ENCODE assay signal across 8 mouse cellular contexts in genomic region chr1:131181642-131182527, GRCm38 (mm10). TPM values are rescaled to one million over a fixed set of nuclear protein-coding genes. Genes with fewer than 3 reads are reported as not detected.
DNase-seq lines count a peak whose midpoint lies in the region; ATAC-seq and TF ChIP-seq lines count a peak whose summit lies in the region.

No protein-coding gene starts in this region.

- TF ChIP-seq POLR2A in ES-Bruce4 (IDR thresholded peaks at IDR 0.05; ENCODE audit: insufficient read depth, low read length): no peak

- H3K36me3 ChIP-seq in ES-Bruce4 (ENCODE audit: control insufficient read depth, insufficient read depth, low read length, poor library complexity, severe bottlenecking): peaks cover 6% of the 10 kb centered on the region; the same call in 1 of the 2 replicates
- peaks cover 4% of the 10 kb centered on the region; the same call in 1 of the 2 replicates for H3K36me3 ChIP-seq in lung, embryonic 15.5 days

- H3K4me2 ChIP-seq in lung, embryonic 15.5 days: no peak overlapping the region

- DNase-seq in brain, embryonic 18.5 days (ENCODE audit: low read depth, low spot score): peak; percentile 18
- DNase-seq in fat pad, adult 2 months (ENCODE audit: extremely low read depth, low read depth, low spot score): peak; percentile 80
- DNase-seq in heart, postnatal 25 days (ENCODE audit: low spot score): peak; percentile 53
- peak; percentile 62 to 88 for DNase-seq in layer of hippocampus, adult 18-20 months (ENCODE audit: low spot score in 2 of 2)
- peak; percentile 52 for DNase-seq in ovary, postnatal 10 days (ENCODE audit: low spot score)
- peak; percentile 86 for DNase-seq in thymus, postnatal 0 days (ENCODE audit: low spot score)

- intact Hi-C loops in heart, postnatal 25 days (cut with DNase I): loop anchor here (1.0 kb wide), 2 partner anchors 64 to 78 kb away; no protein-coding TSS in a partner anchor

- TF ChIP-seq CTCF in ES-Bruce4 (IDR thresholded peaks at IDR 0.05; ENCODE audit: low read depth, low read length): peak; percentile 83

- TF ChIP-seq EP300 in ES-Bruce4 (IDR thresholded peaks at IDR 0.05; ENCODE audit: insufficient read depth, low read depth, low read length): no peak

- no peaks in the 10 kb centered on the region for H3K9me3 ChIP-seq in ES-Bruce4 (replicated peaks; ENCODE audit: control insufficient read depth, insufficient read depth, low read length, poor library complexity, severe bottlenecking)
- H3K9me3 ChIP-seq in lung, embryonic 15.5 days: no peaks in the 10 kb centered on the region

- H3K27ac ChIP-seq in ES-Bruce4 (ENCODE audit: insufficient read depth, low read length): no peak overlapping the region
- no peak overlapping the region for H3K27ac ChIP-seq in lung, embryonic 15.5 days

- H3K27me3 ChIP-seq in ES-Bruce4 (ENCODE audit: control insufficient read depth, insufficient read depth, low read length, poor library complexity, severe bottlenecking): no peaks in the 10 kb centered on the region
- H3K27me3 ChIP-seq in lung, embryonic 15.5 days: no peaks in the 10 kb centered on the region

- 61% methylated on average over 9 of the region's 9 CpGs for WGBS in lung, embryonic 15.5 days

- H3K9ac ChIP-seq in ES-Bruce4 (ENCODE audit: low read depth, poor library complexity, severe bottlenecking): no peak overlapping the region
- H3K9ac ChIP-seq in lung, embryonic 15.5 days: no peak overlapping the region

- H3K4me3 ChIP-seq in ES-Bruce4 (ENCODE audit: low read depth, low read length): no peak overlapping the region
- H3K4me3 ChIP-seq in lung, embryonic 15.5 days: no peak overlapping the region

- ATAC-seq in lung, embryonic 15.5 days (ENCODE audit: borderline replicate concordance, extremely low read depth, low FRiP score, low TSS enrichment): peak; percentile 60; the same call in 1 of the 2 replicates

- peaks cover 3% of the 10 kb centered on the region for H3K4me1 ChIP-seq in ES-Bruce4 (ENCODE audit: control insufficient read depth, insufficient read depth, low read length)
- no peaks in the 10 kb centered on the region for H3K4me1 ChIP-seq in lung, embryonic 15.5 days

RNA-seq across cellular contexts. Expression of gene Eif2d, which starts 28.9 kb away (rescaled TPM):
- polyA plus RNA-seq in ES-Bruce4 (2011; ENCODE audit: insufficient read depth, insufficient read length, low read depth, missing spikeins): 96.5 and 99.1 TPM in 2 replicates
- total RNA-seq in heart, postnatal 25 days (2021): 10 to 100 TPM; 36.5 to 36.6 TPM
- total RNA-seq in layer of hippocampus, adult 18-20 months (2021): 10 to 100 TPM; 37.0 to 38.3 TPM
- 60.3 and 63.0 TPM in 2 replicates for polyA plus RNA-seq in lung, embryonic 15.5 days (2015; fragmentation: Nextera tagmentation; extraction: Ambion mirVana)
- 52.1 and 52.3 TPM in 2 replicates for polyA plus RNA-seq in thymus, postnatal 0 days (2015; fragmentation: Nextera tagmentation; extraction: Ambion mirVana)

RNA-seq across cellular contexts. Expression of gene Dyrk3, which starts 43.7 kb away (rescaled TPM):
- polyA plus RNA-seq in ES-Bruce4 (2011; ENCODE audit: insufficient read depth, insufficient read length, low read depth, missing spikeins): 27.3 and 27.6 TPM in 2 replicates
- under 1 TPM; 0.25 to 0.29 TPM for total RNA-seq in heart, postnatal 25 days (2021)
- 10 to 100 TPM; 17.4 to 20.2 TPM for total RNA-seq in layer of hippocampus, adult 18-20 months (2021)
- polyA plus RNA-seq in lung, embryonic 15.5 days (2015; fragmentation: Nextera tagmentation; extraction: Ambion mirVana): 3.3 and 3.7 TPM in 2 replicates
- 1.9 and 2.2 TPM in 2 replicates for polyA plus RNA-seq in thymus, postnatal 0 days (2015; fragmentation: Nextera tagmentation; extraction: Ambion mirVana)

Comparison
In these comparisons a context has a peak if more than half of its experiments do, and no peak if none do; other contexts are left out.
1. DNase-seq: peak in every context shown above with its lines; median percentile 86 in thymus, postnatal 0 days; 80 in fat pad, adult 2 months; 75 in layer of hippocampus, adult 18-20 months; 53 in heart, postnatal 25 days; 52 in ovary, postnatal 10 days; 18 in brain, embryonic 18.5 days.